Mouse (Mus musculus) gastrocnemius, postnatal 4 days (tissue): ENCODE data around the gene Pik3r5. TPM values are rescaled to one million over a fixed set of nuclear protein-coding genes. Genes with fewer than 3 reads are reported as not detected.
A peak's percentile ranks its signal among the peaks of the same experiment; 100 is the strongest.

ENCODE experiments used
- DNase-seq, 2 experiments: peaks; one replicate each; pipeline ENCODE4 v3.0.0; 2021 to 2022; ENCODE audit warnings: low spot score in 2 of 2, mixed read lengths in 2 of 2
- total RNA-seq, 2 experiments: library from RNA; stranded (reverse); gene quantifications; 2 replicates each; pipeline ENCODE4 v1.2.3; 2021

Gene Pik3r5
- total RNA-seq, 2 experiments from 2014 or later: 0.78 to 0.80 TPM

- no peak for DNase-seq
These were observed 14.0 kb downstream of the Pik3r5 start for GRCm38 (mm10) chr11:68445901-68446300.

- DNase-seq: no peak
These were observed 14.6 kb downstream of the Pik3r5 start for GRCm38 (mm10) chr11:68446547-68446946.

GRCm38 (mm10) chr11:68447242-68447641 is 15.3 kb downstream of the Pik3r5 start:
- no peak for DNase-seq

DNA sequence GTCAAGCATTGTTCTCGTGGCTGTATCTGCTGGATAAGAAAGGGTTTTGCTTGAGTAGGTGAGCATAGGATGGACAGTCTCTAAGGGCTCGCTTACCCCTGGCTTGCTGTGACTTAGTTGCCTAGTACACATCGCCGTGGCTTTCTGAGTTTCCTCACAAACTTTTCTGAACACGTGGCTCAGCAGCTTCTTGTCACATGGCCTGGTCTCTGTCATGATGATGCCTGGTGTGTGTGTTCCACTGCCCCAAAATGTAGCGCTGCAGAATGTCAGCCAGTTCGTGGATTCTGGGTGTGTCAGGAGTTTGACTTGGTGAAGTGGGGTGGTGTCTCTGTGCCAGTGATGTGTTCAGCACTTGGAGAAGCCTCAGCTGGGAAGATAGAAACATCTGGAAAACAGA is 16.4 kb downstream of the Pik3r5 start:
- DNase-seq: no peak

- peak in 1 of 2 experiments; percentile 24 for DNase-seq
These were observed 19.4 kb downstream of the Pik3r5 start for GRCm38 (mm10) chr11:68451282-68451735.

GRCm38 (mm10) chr11:68451747-68452405 is 20.0 kb downstream of the Pik3r5 start:
- no peak for DNase-seq

DNA sequence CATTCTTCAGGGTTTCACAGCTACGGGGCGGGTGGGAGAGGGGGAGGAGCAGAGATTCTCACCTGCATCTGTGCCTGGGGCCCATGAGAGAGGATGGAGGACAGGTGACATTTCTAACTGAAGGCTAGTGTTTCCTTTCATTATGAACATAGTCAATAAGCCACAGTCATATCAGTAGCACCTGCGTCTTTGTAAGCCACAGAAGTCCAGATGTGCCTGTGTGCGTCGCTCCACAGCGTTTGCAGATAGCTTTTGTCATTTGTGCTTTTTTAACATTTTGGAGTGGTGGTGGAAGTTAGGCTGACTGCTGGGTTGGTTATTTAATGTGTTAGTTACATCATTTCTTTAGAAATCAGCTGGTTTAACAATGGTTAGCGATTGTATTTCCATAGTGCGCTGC is 20.8 kb downstream of the Pik3r5 start:
- DNase-seq: no peak

DNA sequence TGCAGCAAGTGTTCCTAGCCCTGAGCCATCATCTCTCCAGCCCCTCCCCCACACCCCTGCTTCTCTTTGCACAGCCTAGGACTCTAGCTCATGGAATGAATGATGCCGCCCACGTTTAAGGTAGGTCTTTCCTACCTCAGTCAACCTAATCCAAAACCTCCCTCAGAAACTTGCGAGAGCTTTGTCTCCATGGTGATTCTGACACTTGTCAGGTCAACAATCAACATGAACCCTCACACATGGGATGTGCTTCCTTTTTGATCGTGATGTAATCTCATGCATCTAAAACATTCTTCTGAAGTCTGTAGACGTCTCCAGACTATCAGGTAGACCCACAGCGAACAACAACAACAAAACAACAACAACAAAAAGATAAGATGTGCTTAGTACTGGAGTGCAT is 21.4 kb downstream of the Pik3r5 start:
- no peak for DNase-seq

DNA sequence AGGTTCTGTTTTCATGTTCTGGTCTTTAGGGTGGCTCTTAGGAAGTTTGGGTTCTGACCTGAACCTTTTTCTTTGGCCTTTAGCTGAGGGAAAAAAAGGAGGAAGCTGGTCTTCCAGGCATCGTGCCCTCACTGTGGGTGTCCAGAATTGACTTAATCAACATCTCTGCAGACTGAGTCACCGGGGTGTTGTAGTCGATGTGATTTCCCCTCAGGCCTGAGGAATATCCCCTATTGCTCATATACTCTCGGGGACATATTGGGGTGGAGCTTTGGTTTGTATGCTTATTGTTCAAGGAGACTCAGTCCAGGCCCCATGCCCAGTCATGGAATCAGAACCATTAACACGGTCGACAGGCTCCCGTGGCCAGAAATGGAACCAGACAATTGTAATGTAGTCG is 26.2 kb downstream of the Pik3r5 start:
- no peak for DNase-seq

DNA sequence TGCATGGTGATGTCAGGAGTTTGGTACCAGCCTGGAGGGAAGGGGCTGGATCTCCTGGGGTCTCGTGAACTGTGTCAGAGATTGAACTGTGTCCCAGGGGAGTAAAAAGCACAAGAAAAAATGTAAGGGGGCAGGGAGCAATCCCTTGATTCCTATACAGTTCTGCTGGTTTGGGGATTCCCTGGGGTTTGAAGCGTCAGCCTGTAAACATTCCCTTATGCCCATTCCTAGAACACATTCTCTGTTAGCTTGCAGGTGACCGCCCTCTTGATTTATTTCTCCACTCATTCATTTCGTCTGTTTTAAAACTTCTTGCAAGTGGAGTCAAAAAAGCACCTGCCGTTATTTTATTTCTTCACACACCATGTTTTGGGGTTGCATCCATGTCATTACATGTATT is 27.1 kb downstream of the Pik3r5 start:
- DNase-seq: no peak

DNA sequence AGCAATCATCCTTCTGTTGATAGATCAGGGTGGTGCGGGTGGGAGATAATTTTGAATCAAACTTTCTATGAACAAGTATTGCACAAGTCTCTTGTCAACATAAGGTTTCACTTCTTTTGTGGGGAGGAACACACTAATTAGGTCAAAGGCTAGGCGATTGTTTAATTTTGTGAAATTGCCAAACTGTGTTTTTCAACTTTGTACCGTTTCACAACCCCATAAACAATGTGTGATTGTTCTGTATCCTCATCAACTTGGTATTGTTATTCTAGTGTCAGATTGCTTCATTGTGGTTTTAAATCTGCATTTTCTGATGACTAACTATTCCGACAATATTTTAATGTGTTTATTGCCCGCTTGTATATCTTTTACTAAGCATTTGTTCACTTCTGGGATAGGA is 27.6 kb downstream of the Pik3r5 start:
- no peak for DNase-seq

- DNase-seq: no peak
These were observed 30.8 kb downstream of the Pik3r5 start for GRCm38 (mm10) chr11:68462716-68463115.

DNA sequence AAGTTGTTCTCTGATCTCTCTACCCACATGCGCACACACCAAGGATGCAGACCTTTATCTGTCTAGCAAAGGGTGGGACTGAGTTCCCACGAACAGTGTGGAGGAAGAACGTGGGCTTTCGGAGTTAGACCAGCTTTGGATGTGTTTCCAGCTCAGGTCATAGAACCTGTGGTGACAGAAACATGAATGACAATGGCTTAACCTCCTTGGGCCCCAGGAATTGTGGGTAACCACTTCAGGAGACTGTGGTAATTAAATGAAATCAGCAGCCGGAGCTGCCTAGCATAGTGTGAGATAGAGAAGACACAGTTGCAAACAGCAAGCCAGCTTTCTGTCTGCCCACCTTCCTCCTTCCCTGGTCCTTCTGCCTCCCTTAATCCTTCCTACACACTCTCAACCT is 32.3 kb downstream of the Pik3r5 start:
- DNase-seq: no peak

- no peak for DNase-seq
These were observed 33.2 kb downstream of the Pik3r5 start for GRCm38 (mm10) chr11:68465090-68465489.

- no peak for DNase-seq
These were observed 35.5 kb downstream of the Pik3r5 start for GRCm38 (mm10) chr11:68467441-68467840.

GRCm38 (mm10) chr11:68467962-68468612 is 36.2 kb downstream of the Pik3r5 start:
- no peak for DNase-seq

DNA sequence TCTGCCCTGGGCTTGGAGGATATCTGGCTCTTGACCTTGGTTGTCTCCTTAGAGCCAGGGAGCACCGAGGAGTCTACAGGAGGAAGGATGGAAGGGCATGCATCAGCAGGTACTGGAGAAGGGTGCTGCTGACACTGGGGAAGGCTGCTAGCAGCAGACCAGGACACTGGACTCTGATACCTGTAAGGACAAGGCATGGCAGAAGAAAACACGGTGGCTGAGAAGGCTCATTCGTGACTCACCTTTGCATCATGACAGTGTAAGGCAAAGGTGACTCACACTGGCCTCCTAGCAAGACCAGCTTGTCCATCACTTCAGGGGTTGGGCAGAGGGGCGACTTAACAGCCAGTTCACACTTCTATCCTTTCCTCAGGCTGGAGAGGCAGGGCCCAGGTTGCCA is 37.0 kb downstream of the Pik3r5 start:
- DNase-seq: no peak

GRCm38 (mm10) chr11:68472162-68472849 is 40.4 kb downstream of the Pik3r5 start:
- no peak for DNase-seq

GRCm38 (mm10) chr11:68474600-68474999 is 42.7 kb downstream of the Pik3r5 start:
- no peak for DNase-seq

DNA sequence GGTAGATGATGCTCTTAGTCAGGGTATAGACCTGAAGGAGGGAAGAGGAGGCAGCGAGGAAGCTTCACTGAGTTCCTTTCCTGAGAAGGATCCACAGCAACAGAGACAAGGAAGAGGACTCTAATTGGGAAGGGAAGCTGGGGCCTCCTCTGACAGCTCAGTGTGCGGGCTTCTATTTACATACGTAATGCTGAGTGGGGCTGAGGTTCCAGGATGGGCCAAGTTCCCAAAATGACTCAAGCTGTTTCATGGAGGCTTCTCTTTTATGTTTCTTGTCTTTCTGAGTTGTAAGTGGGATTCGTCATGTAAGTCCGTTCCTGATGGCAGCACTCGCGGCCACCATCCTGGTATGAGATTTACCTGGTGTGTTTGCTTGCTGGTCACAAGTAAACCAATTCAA is 43.8 kb downstream of the Pik3r5 start:
- no peak for DNase-seq

- DNase-seq: no peak
These were observed 45.7 kb downstream of the Pik3r5 start for GRCm38 (mm10) chr11:68477661-68478060.

- DNase-seq: no peak
These were observed 46.7 kb downstream of the Pik3r5 start for GRCm38 (mm10) chr11:68478574-68478981.
